Mouse (Mus musculus) v-Abl transformed pro-B cells (cell line): ENCODE data around the gene Hdac5.

ENCODE experiments used
- in situ Hi-C, 2 experiments: fragments of 400-800 bp; cut with MboI; formaldehyde crosslinking; loops; one replicate each; pipeline ENCODE4 v1.15.1; 2025; ENCODE audit not compliant: unreplicated experiment in 2 of 2

The Hdac5 gene

GRCm38 (mm10) chr11:102146531-102146930 lies 83.4 kb downstream of the Hdac5 start:
- in situ Hi-C loops: loop anchor here in 1 of 2 experiments (5.0 to 10.0 kb wide), 2 partner anchors 81 to 152 kb away; no protein-coding TSS in a partner anchor

GRCm38 (mm10) chr11:102146005-102146404 lies 84.0 kb downstream of the Hdac5 start:
- in situ Hi-C loops: loop anchor here in 1 of 2 experiments (5.0 to 10.0 kb wide), 2 partner anchors 81 to 151 kb away; no protein-coding TSS in a partner anchor

GRCm38 (mm10) chr11:102145471-102146001 lies 84.4 kb downstream of the Hdac5 start, which contains the start of gene Nags:
TSS of gene Nags (plus strand) at chr11:102145513.
- in situ Hi-C loops: loop anchor here in 1 of 2 experiments (5.0 to 10.0 kb wide), 2 partner anchors 82 to 151 kb away; no protein-coding TSS in a partner anchor

GRCm38 (mm10) chr11:102144957-102145470 lies 85.0 kb downstream of the Hdac5 start:
- in situ Hi-C loops: loop anchor here (5.0 to 10.0 kb wide), 3 partner anchors 82 to 153 kb away; no protein-coding TSS in a partner anchor
